Mouse (Mus musculus) ES-Bruce4 (cell line): ENCODE measurements around the gene Dnajc13. TPM values are rescaled to one million over a fixed set of nuclear protein-coding genes. Genes with fewer than 3 reads are reported as not detected.

ENCODE experiments used
- H3K27ac ChIP-seq: 2 replicates; pipeline ENCODE4 v1.5.1; 2012; ENCODE audit warnings: low read length, inconsistent platforms; ENCODE audit not compliant: insufficient read depth
- H3K27me3 ChIP-seq: 2 replicates; pipeline ENCODE4 v1.6.1; 2012; ENCODE audit warnings: mild to moderate bottlenecking, low read length, inconsistent platforms; ENCODE audit not compliant: control insufficient read depth, poor library complexity, insufficient read depth, severe bottlenecking
- H3K36me3 ChIP-seq: 2 replicates; pipeline ENCODE4 v1.6.1; 2012; ENCODE audit warnings: inconsistent platforms, mild to moderate bottlenecking, low read length, moderate library complexity; ENCODE audit not compliant: control insufficient read depth, poor library complexity, insufficient read depth, severe bottlenecking
- H3K4me1 ChIP-seq: one replicate; pipeline ENCODE4 v1.8.1; 2011; ENCODE audit warnings: low read length; ENCODE audit not compliant: control insufficient read depth, insufficient read depth
- H3K4me3 ChIP-seq: 2 replicates; pipeline ENCODE4 v1.5.1; 2011; ENCODE audit warnings: low read depth, mild to moderate bottlenecking, low read length
- H3K9ac ChIP-seq: 2 replicates; pipeline ENCODE4 v1.6.1; 2012; ENCODE audit warnings: low read depth, mild to moderate bottlenecking, inconsistent platforms; ENCODE audit not compliant: poor library complexity, severe bottlenecking
- H3K9me3 ChIP-seq: replicated peaks from 2 replicates; pipeline ENCODE4 v1.6.1; 2012; ENCODE audit warnings: mild to moderate bottlenecking, low read length, inconsistent platforms; ENCODE audit not compliant: control insufficient read depth, poor library complexity, insufficient read depth, severe bottlenecking
- CTCF ChIP-seq: IDR thresholded peaks from one replicate; pipeline ENCODE4 v1.8.1; 2011; ENCODE audit warnings: low read depth, low read length
- EP300 ChIP-seq: IDR thresholded peaks from 2 replicates; pipeline ENCODE4 v1.6.1; 2011; ENCODE audit warnings: low read depth, low read length; ENCODE audit not compliant: insufficient read depth
- POLR2A ChIP-seq: IDR thresholded peaks from one replicate; pipeline ENCODE4 v1.8.1; 2011; ENCODE audit warnings: low read length; ENCODE audit not compliant: insufficient read depth
- polyA plus RNA-seq: library from polyadenylated mRNA; stranded (reverse); fragments of >200 nt; gene quantifications from 2 replicates; pipeline ENCODE4 v1.2.4, GENCODE M21; 2011; ENCODE audit warnings: low read depth; ENCODE audit not compliant: missing spikeins, insufficient read depth, insufficient read length

Dnajc13 gene
- polyA plus RNA-seq = 110 and 119 TPM in 2 replicates

GRCm38 (mm10) chr9:104262823-104263352 lies at the start of gene Dnajc13:
TSS of gene Dnajc13 (minus strand) at chr9:104262930.
- Histone ChIP-seq H3K36me3 (peaks cover 2% of the 10 kb centered on the region; the same call in 1 of the 2 replicates), H3K4me1 (no peaks in the 10 kb centered on the region), H3K9me3 (no peaks in the 10 kb centered on the region), H3K9ac (peak within 1 kb of the TSS; percentile 86), H3K27ac (0 out of 2 replicates have a peak within 1 kb of the TSS, but pooled peaks have one; percentile 2), H3K4me3 (peak within 1 kb of the TSS; percentile 85), H3K27me3 (no peaks in the 10 kb centered on the region)
- peak; percentile 83 for TF ChIP-seq POLR2A
- no peak for TF ChIP-seq EP300
- no peak for TF ChIP-seq CTCF

GRCm38 (mm10) chr9:104306734-104307133 lies 44.0 kb upstream of the Dnajc13 start:
- Histone ChIP-seq H3K27ac (no peak overlapping the region), H3K4me3 (no peak overlapping the region), H3K9ac (no peak overlapping the region), H3K36me3 (no peaks in the 10 kb centered on the region), H3K4me1 (no peaks in the 10 kb centered on the region), H3K27me3 (no peaks in the 10 kb centered on the region), H3K9me3 (no peaks in the 10 kb centered on the region)
- no peak for TF ChIP-seq EP300
- TF ChIP-seq CTCF = peak; percentile 77
- TF ChIP-seq POLR2A = no peak

GRCm38 (mm10) chr9:104305333-104306111 lies 42.8 kb upstream of the Dnajc13 start:
- no peak overlapping the region for H3K9ac ChIP-seq
- no peaks in the 10 kb centered on the region for H3K9me3 ChIP-seq
- no peaks in the 10 kb centered on the region for H3K36me3 ChIP-seq
- H3K27me3 ChIP-seq = no peaks in the 10 kb centered on the region
- no peak overlapping the region for H3K4me3 ChIP-seq
- TF ChIP-seq CTCF (no peak), POLR2A (no peak), EP300 (no peak)
- no peak overlapping the region for H3K27ac ChIP-seq
- no peaks in the 10 kb centered on the region for H3K4me1 ChIP-seq

- H3K9me3 ChIP-seq = no peaks in the 10 kb centered on the region
- H3K27me3 ChIP-seq = no peaks in the 10 kb centered on the region
- no peaks in the 10 kb centered on the region for H3K4me1 ChIP-seq
- no peak overlapping the region for H3K4me3 ChIP-seq
- no peak for TF ChIP-seq POLR2A
- no peak for TF ChIP-seq EP300
- TF ChIP-seq CTCF = no peak
- H3K9ac ChIP-seq = no peak overlapping the region
- H3K27ac ChIP-seq = no peak overlapping the region
- no peaks in the 10 kb centered on the region for H3K36me3 ChIP-seq
Measured at GRCm38 (mm10) chr9:104304800-104305199, 42.1 kb upstream of the Dnajc13 start.

- Histone ChIP-seq H3K9ac (no peak overlapping the region), H3K27ac (no peak overlapping the region)
Measured at GRCm38 (mm10) chr9:104304376-104304775, 41.6 kb upstream of the Dnajc13 start.

GRCm38 (mm10) chr9:104300569-104300968 lies 37.8 kb upstream of the Dnajc13 start:
- H3K9ac ChIP-seq = no peak overlapping the region
- TF ChIP-seq POLR2A (no peak), EP300 (no peak), CTCF (no peak)
- no peaks in the 10 kb centered on the region for H3K27me3 ChIP-seq
- H3K4me3 ChIP-seq = peak overlapping the region; percentile 43
- no peak overlapping the region for H3K27ac ChIP-seq
- no peaks in the 10 kb centered on the region for H3K4me1 ChIP-seq
- H3K9me3 ChIP-seq = no peaks in the 10 kb centered on the region
- no peaks in the 10 kb centered on the region for H3K36me3 ChIP-seq

More at GRCm38 (mm10) chr9:104304376-104304775, 41.6 kb upstream of the Dnajc13 start:
- no peaks in the 10 kb centered on the region for H3K4me1 ChIP-seq
- H3K9me3 ChIP-seq = no peaks in the 10 kb centered on the region
- no peak overlapping the region for H3K4me3 ChIP-seq
- H3K36me3 ChIP-seq = no peaks in the 10 kb centered on the region
- H3K27me3 ChIP-seq = no peaks in the 10 kb centered on the region
- TF ChIP-seq EP300 (no peak), CTCF (no peak), POLR2A (no peak)
